Mouse (Mus musculus) embryonic stem cell, embryonic (primary cell): ENCODE measurements around the gene Zfp541.

ENCODE experiments used
- CTCF ChIA-PET, 4 experiments: fragments of 300-600 bp in 2 of 4; fragments of 350-600 bp in 2 of 4; sonication (Branson Sonifier 250); formaldehyde crosslinking; loops; one replicate each; lab custom pipeline; 2022; ENCODE audit warnings: inconsistent platforms in 2 of 4; lab: Charles Lee
- POLR2A ChIA-PET, 4 experiments: fragments of 300-600 bp in 2 of 4; fragments of 350-600 bp in 2 of 4; sonication (Branson Sonifier 250); formaldehyde crosslinking; loops; one replicate each; lab custom pipeline; 2022; ENCODE audit warnings: antibody characterized with exemption in 4 of 4, inconsistent platforms in 1 of 4; lab: Charles Lee

Zfp541 gene

GRCm38 (mm10) chr7:16050600-16050999, 11.0 kb upstream of the Zfp541 start:
- POLR2A ChIA-PET: interaction anchor here in 2 of 4 experiments (1.0 to 2.6 kb wide), 10 partner anchors 12 to 236 kb away, joined by 3 to 9 read pairs (median 4); partner anchors contain the start of genes Ccdc9 (in 1 of the 2) and Kptn (in 1 of the 2)
- CTCF ChIA-PET: interaction anchor here in 3 of 4 experiments (0.5 to 3.9 kb wide), 11 partner anchors 19 to 402 kb away, joined by 3 to 67 read pairs (median 4); partner anchors contain the start of genes Inafm1 (in 1 of the 3), Napa (in 1 of the 3) and Tmem160 (in 1 of the 3)

- POLR2A ChIA-PET: interaction anchor here (0.6 to 2.6 kb wide), 48 partner anchors 8 to 262 kb away, joined by 3 to 14 read pairs (median 4); partner anchors contain the start of genes Napa (in 3 of the 4), Inafm1 (in 2 of the 4), Kptn (in 2 of the 4) and Ccdc9 (in 1 of the 4)
- CTCF ChIA-PET: interaction anchor here (0.5 to 3.9 kb wide), 66 partner anchors 8 to 431 kb away, joined by 3 to 67 read pairs (median 4); partner anchors contain the start of genes Napa (in 3 of the 4), Inafm1 (in 2 of the 4), Slc8a2 (in 2 of the 4) and Ehd2 (in 1 of the 4)
Measured at GRCm38 (mm10) chr7:16051883-16052595, 9.6 kb upstream of the Zfp541 start.

GRCm38 (mm10) chr7:16052684-16053083, 8.9 kb upstream of the Zfp541 start:
- POLR2A ChIA-PET: interaction anchor here (0.6 to 2.6 kb wide), 39 partner anchors 9 to 261 kb away, joined by 3 to 14 read pairs (median 5); partner anchors contain the start of genes Napa (in 3 of the 4), Kptn (in 2 of the 4), Inafm1 (in 1 of the 4) and Meis3 (in 1 of the 4)
- CTCF ChIA-PET: interaction anchor here in 3 of 4 experiments (0.6 to 3.9 kb wide), 33 partner anchors 10 to 345 kb away, joined by 3 to 67 read pairs (median 7); partner anchors contain the start of genes Napa (in 2 of the 3), Ehd2 (in 1 of the 3), Inafm1 (in 1 of the 3) and Kptn (in 1 of the 3)

GRCm38 (mm10) chr7:16053105-16053504, 8.5 kb upstream of the Zfp541 start:
- POLR2A ChIA-PET: interaction anchor here (0.6 to 2.6 kb wide), 30 partner anchors 9 to 242 kb away, joined by 3 to 14 read pairs (median 5); partner anchors contain the start of genes Napa (in 2 of the 4), Inafm1 (in 1 of the 4), Kptn (in 1 of the 4) and Meis3 (in 1 of the 4)
- CTCF ChIA-PET: interaction anchor here in 3 of 4 experiments (0.6 to 3.9 kb wide), 26 partner anchors 10 to 562 kb away, joined by 3 to 67 read pairs (median 8); partner anchors contain the start of genes Napa (in 2 of the 3), Arhgap35 (in 1 of the 3), Ehd2 (in 1 of the 3) and Kptn (in 1 of the 3)

GRCm38 (mm10) chr7:16054966-16055365, 6.6 kb upstream of the Zfp541 start:
- CTCF ChIA-PET: interaction anchor here in 3 of 4 experiments (0.6 to 0.8 kb wide), 3 partner anchors 162 to 208 kb away, joined by 3 to 6 read pairs (median 5); no protein-coding TSS in a partner anchor
- POLR2A ChIA-PET: interaction anchor here in 1 of 4 experiments (1.1 kb wide), 1 partner anchor 79 kb away, joined by 3 read pairs; no protein-coding TSS in a partner anchor

- ChIA-PET POLR2A (interaction anchor here in 1 of 4 experiments (1.4 kb wide), 1 partner anchor 74 kb away, joined by 4 read pairs; the partner anchor contains the start of gene Slc8a2), CTCF (interaction anchor here in 1 of 4 experiments (0.7 kb wide), 1 partner anchor 55 kb away, joined by 3 read pairs; no protein-coding TSS in a partner anchor)
Measured at GRCm38 (mm10) chr7:16055665-16056064, 5.9 kb upstream of the Zfp541 start.

- POLR2A ChIA-PET: interaction anchor here in 2 of 4 experiments (0.6 to 2.0 kb wide), 7 partner anchors 9 to 75 kb away, joined by 3 to 7 read pairs (median 3); partner anchors contain the start of genes Bicra (in 1 of the 2), Napa (in 1 of the 2) and Slc8a2 (in 1 of the 2)
- CTCF ChIA-PET: interaction anchor here (0.5 to 1.6 kb wide), 49 partner anchors 9 to 435 kb away, joined by 3 to 18 read pairs (median 4); partner anchors contain the start of genes Bicra (in 2 of the 4), Dhx34 (in 2 of the 4), Meis3 (in 2 of the 4) and Slc8a2 (in 2 of the 4)
Measured at GRCm38 (mm10) chr7:16056459-16057135, 5.0 kb upstream of the Zfp541 start.

- POLR2A ChIA-PET: interaction anchor here in 2 of 4 experiments (1.0 to 2.0 kb wide), 5 partner anchors 9 to 76 kb away, joined by 3 to 7 read pairs (median 3); partner anchors contain the start of genes Bicra (in 1 of the 2) and Slc8a2 (in 1 of the 2)
- CTCF ChIA-PET: interaction anchor here (0.8 to 1.6 kb wide), 21 partner anchors 9 to 434 kb away, joined by 3 to 18 read pairs (median 4); partner anchors contain the start of genes Bicra (in 1 of the 4), Kptn (in 1 of the 4), Meis3 (in 1 of the 4) and Slc8a2 (in 1 of the 4)
Measured at GRCm38 (mm10) chr7:16057136-16057534, 4.5 kb upstream of the Zfp541 start.

GRCm38 (mm10) chr7:16062099-16062420, 446 bp downstream of the Zfp541 start:
- ChIA-PET CTCF (interaction anchor here (0.6 to 1.6 kb wide), 8 partner anchors 10 to 811 kb away, joined by 3 to 7 read pairs (median 4); no protein-coding TSS in a partner anchor), POLR2A (interaction anchor here in 3 of 4 experiments (0.6 to 1.2 kb wide), 6 partner anchors 10 to 168 kb away, joined by 3 to 4 read pairs (median 3); no protein-coding TSS in a partner anchor)

- ChIA-PET CTCF (interaction anchor here in 3 of 4 experiments (0.7 to 1.6 kb wide), 6 partner anchors 11 to 200 kb away, joined by 3 to 6 read pairs (median 4); no protein-coding TSS in a partner anchor), POLR2A (interaction anchor here in 2 of 4 experiments (0.6 to 1.5 kb wide), 5 partner anchors 11 to 536 kb away, joined by 3 to 7 read pairs (median 3); no protein-coding TSS in a partner anchor)
Measured at GRCm38 (mm10) chr7:16063490-16063889, 1.9 kb downstream of the Zfp541 start.

- ChIA-PET CTCF (no interaction called here), POLR2A (no interaction called here)
Measured at GRCm38 (mm10) chr7:16070846-16071245, 9.2 kb downstream of the Zfp541 start.

GRCm38 (mm10) chr7:16071906-16072305, 10.3 kb downstream of the Zfp541 start:
- CTCF ChIA-PET: no interaction called here

GRCm38 (mm10) chr7:16079947-16080346, 18.3 kb downstream of the Zfp541 start:
- ChIA-PET CTCF (interaction anchor here in 3 of 4 experiments (0.7 to 1.8 kb wide), 3 partner anchors 9 to 97 kb away, joined by 3 to 5 read pairs (median 3); no protein-coding TSS in a partner anchor), POLR2A (interaction anchor here in 1 of 4 experiments (1.4 kb wide), 1 partner anchor 50 kb away, joined by 3 read pairs; the partner anchor contains the start of gene Slc8a2)

More at GRCm38 (mm10) chr7:16071906-16072305, 10.3 kb downstream of the Zfp541 start:
- POLR2A ChIA-PET: no interaction called here

- POLR2A ChIA-PET: interaction anchor here in 1 of 4 experiments (1.4 kb wide), 1 partner anchor 49 kb away, joined by 3 read pairs; the partner anchor contains the start of gene Slc8a2
- CTCF ChIA-PET: interaction anchor here in 2 of 4 experiments (0.7 to 1.8 kb wide), 2 partner anchors 8 to 97 kb away, joined by 3 to 5 read pairs; no protein-coding TSS in a partner anchor
Measured at GRCm38 (mm10) chr7:16080581-16080980, 19.0 kb downstream of the Zfp541 start.

GRCm38 (mm10) chr7:16083361-16083760, 21.7 kb downstream of the Zfp541 start:
- POLR2A ChIA-PET: no interaction called here

GRCm38 (mm10) chr7:16087587-16087986, 26.0 kb downstream of the Zfp541 start:
- ChIA-PET POLR2A (interaction anchor here in 3 of 4 experiments (0.9 to 1.5 kb wide), 3 partner anchors 8 to 36 kb away, joined by 3 read pairs; partner anchors contain the start of gene Napa (in 1 of the 3)), CTCF (interaction anchor here in 2 of 4 experiments (0.6 to 1.8 kb wide), 2 partner anchors 10 to 114 kb away, joined by 3 to 4 read pairs; partner anchors contain the start of gene Napa (in 1 of the 2))

More at GRCm38 (mm10) chr7:16083361-16083760, 21.7 kb downstream of the Zfp541 start:
- CTCF ChIA-PET: interaction anchor here in 1 of 4 experiments (1.1 kb wide), 1 partner anchor 46 kb away, joined by 3 read pairs; the partner anchor contains the start of gene Slc8a2
